Comparison of ENCODE assay signal across 11 mouse cellular contexts in genomic region chr14:22051941-22052664, GRCm38 (mm10). TPM values are rescaled to one million over a fixed set of nuclear protein-coding genes. Genes with fewer than 3 reads are reported as not detected.
DNase-seq lines count a peak whose midpoint lies in the region; ATAC-seq and TF ChIP-seq lines count a peak whose summit lies in the region.
"Had no signal": no experiment of that assay in that cellular context is flagged by ENCODE, and none has a peak within 500 bp of the region (broad histone marks: within the 10 kb centered on the region; RNA-seq: fewer than 3 reads in every experiment).

No protein-coding gene starts in this region.

- H3K9me3 ChIP-seq in kidney, embryonic 15.5 days (replicated peaks), result no peaks in the 10 kb centered on the region
- H3K9me3 ChIP-seq in midbrain, embryonic 14.5 days (ENCODE audit: control insufficient read depth, low read length), result no peaks in the 10 kb centered on the region
- H3K9me3 ChIP-seq: hindbrain, embryonic 13.5 days; limb, embryonic 13.5 days had no signal

- TF ChIP-seq POLR2A in kidney, adult 2 months (IDR thresholded peaks at IDR 0.05; ENCODE audit: low read depth, low read length), result no peak

- no peaks in the 10 kb centered on the region for H3K36me3 ChIP-seq in kidney, adult 2 months (ENCODE audit: control insufficient read depth, insufficient read depth, low read length)
- H3K36me3 ChIP-seq in kidney, embryonic 15.5 days, result no peaks in the 10 kb centered on the region
- no peaks in the 10 kb centered on the region for H3K36me3 ChIP-seq in midbrain, embryonic 14.5 days (ENCODE audit: control insufficient read depth, insufficient read depth, low read length)
- H3K36me3 ChIP-seq: hindbrain, embryonic 13.5 days; limb, embryonic 13.5 days had no signal

- H3K4me2 ChIP-seq in kidney, embryonic 15.5 days, result no peak overlapping the region
- no peak overlapping the region for H3K4me2 ChIP-seq in midbrain, embryonic 14.5 days (ENCODE audit: low read length)
- H3K4me2 ChIP-seq: hindbrain, embryonic 13.5 days; limb, embryonic 13.5 days had no signal

- intact Hi-C loops in heart, postnatal 14 days (cut with DNase I), result no loop called here

- H3K9ac ChIP-seq in kidney, embryonic 15.5 days, result no peak overlapping the region
- H3K9ac ChIP-seq in midbrain, embryonic 14.5 days (replicated peaks; ENCODE audit: low read length), result no peak overlapping the region
- H3K9ac ChIP-seq: hindbrain, embryonic 13.5 days; limb, embryonic 13.5 days had no signal

- DNase-seq in kidney, adult 2 months, result peak; percentile 59
- peak; percentile 60 for DNase-seq in brain, embryonic 18.5 days (ENCODE audit: low read depth, low spot score)
- peak; percentile 23 to 46 for DNase-seq in heart, postnatal 14 days
- DNase-seq in lung, postnatal 25 days (ENCODE audit: low spot score), result peak; percentile 16
- DNase-seq in thymus, postnatal 10 days (ENCODE audit: low spot score in 2 of 2), result no peak
- no peak for DNase-seq in midbrain, embryonic 14.5 days

- no peak for ATAC-seq in kidney, embryonic 15.5 days (replicated peaks; ENCODE audit: low FRiP score)
- no peak for ATAC-seq in erythroblast, adult 5-6 weeks (replicated peaks; ENCODE audit: low FRiP score, poor library complexity, severe bottlenecking)
- ATAC-seq in midbrain, embryonic 14.5 days (ENCODE audit: low FRiP score, low TSS enrichment), result no peak

- 59% methylated on average over 14 of the region's 14 CpGs for WGBS in kidney, adult 2 months
- WGBS in kidney, embryonic 15.5 days, result 55% methylated on average over 14 of the region's 14 CpGs
- WGBS in midbrain, embryonic 14.5 days, result 85% methylated on average over 14 of the region's 14 CpGs

- H3K4me3 ChIP-seq in kidney, adult 2 months (ENCODE audit: insufficient read depth, low read depth, low read length), result no peak overlapping the region
- no peak overlapping the region for H3K4me3 ChIP-seq in kidney, embryonic 15.5 days (replicated peaks)
- no peak overlapping the region for H3K4me3 ChIP-seq in midbrain, embryonic 14.5 days (replicated peaks; ENCODE audit: low read depth, low read length)
- H3K4me3 ChIP-seq: hindbrain, embryonic 13.5 days; limb, embryonic 13.5 days; myocyte had no signal

- H3K27ac ChIP-seq in kidney, adult 2 months (ENCODE audit: insufficient read depth, low read depth, low read length), result no peak overlapping the region
- no peak overlapping the region for H3K27ac ChIP-seq in kidney, embryonic 15.5 days
- no peak overlapping the region for H3K27ac ChIP-seq in midbrain, embryonic 14.5 days (replicated peaks; ENCODE audit: low read depth, low read length)
- H3K27ac ChIP-seq: hindbrain, embryonic 13.5 days; limb, embryonic 13.5 days had no signal

- TF ChIP-seq CTCF in kidney, adult 2 months (conservative IDR thresholded peaks at IDR 0.05; ENCODE audit: insufficient read depth, insufficient read length, low read depth, low read length), result no peak

- H3K27me3 ChIP-seq in kidney, adult 2 months (replicated peaks; ENCODE audit: control insufficient read depth, insufficient read depth, low read length), result no peaks in the 10 kb centered on the region
- peaks cover 2% of the 10 kb centered on the region for H3K27me3 ChIP-seq in kidney, embryonic 15.5 days
- H3K27me3 ChIP-seq in midbrain, embryonic 14.5 days (ENCODE audit: control insufficient read depth, insufficient read depth, low read length), result no peaks in the 10 kb centered on the region

- no peaks in the 10 kb centered on the region for H3K4me1 ChIP-seq in kidney, adult 2 months (ENCODE audit: control insufficient read depth, insufficient read depth, low read length)
- H3K4me1 ChIP-seq in kidney, embryonic 15.5 days, result peaks cover 28% of the 10 kb centered on the region
- no peaks in the 10 kb centered on the region for H3K4me1 ChIP-seq in midbrain, embryonic 14.5 days (ENCODE audit: control insufficient read depth, insufficient read depth, low read length)

RNA-seq across cellular contexts. Expression of gene Lrmda, which starts 32.6 kb away (rescaled TPM):
- 3.3 TPM in 2 replicates for polyA plus RNA-seq in kidney, adult 2 months (2012; rRNA removed)
- 0.90 and 1.1 TPM in 2 replicates for polyA plus RNA-seq in kidney, embryonic 15.5 days (2015; fragmentation: Nextera tagmentation; extraction: Ambion mirVana)
- 1 to 10 TPM in 1 of 2 experiments, under 1 TPM in 1; 0.76 to 1.0 TPM for total RNA-seq in heart, postnatal 14 days (2021)
- 2.1 TPM in 1 of 2 replicates, not detected in the other for total RNA-seq in erythroblast, adult 5-6 weeks (2015; ENCODE audit: low replicate concordance)
- 1.5 and 16.0 TPM in 2 replicates for total RNA-seq in erythroblast, adult 5-6 weeks (2017; ENCODE audit: low replicate concordance)
- polyA plus RNA-seq in midbrain, embryonic 14.5 days (2014; fragmentation: Nextera tagmentation; extraction: Ambion mirVana), result 0.42 TPM in 1 of 2 replicates, not detected in the other

Comparison
In these comparisons a context has a peak if more than half of its experiments do, and no peak if none do; other contexts are left out.
1. DNase-seq: peak in kidney, adult 2 months (single experiment), brain, embryonic 18.5 days (single experiment), heart, postnatal 14 days (2 of 2) and lung, postnatal 25 days (single experiment); none in thymus, postnatal 10 days (0 of 2) and midbrain, embryonic 14.5 days (single experiment).